Mouse (Mus musculus) erythroblast, adult 5-6 weeks (primary cell): ENCODE measurements around the gene D930007J09Rik. TPM values are rescaled to one million over a fixed set of nuclear protein-coding genes. Genes with fewer than 3 reads are reported as not detected.

Source experiments
- ATAC-seq: replicated peaks from 2 replicates; pipeline ENCODE4 v1.8.0; 2016; ENCODE audit warnings: moderate number of reproducible peaks, mild to moderate bottlenecking, moderate TSS enrichment, inconsistent platforms; ENCODE audit not compliant: poor library complexity, low FRiP score, severe bottlenecking
- total RNA-seq, 2 experiments: library from RNA; stranded (forward) in 1 of 2; stranded (reverse) in 1 of 2; fragments of 150-400 nt in 1 of 2; fragments of 200-764, 138-1000 nt in 1 of 2; gene quantifications; 2 replicates each; pipeline versions ENCODE4 v1.2.3 to v1.2.4; 2015 to 2017; ENCODE audit warnings: low replicate concordance in 2 of 2

D930007J09Rik gene
- total RNA-seq (2015; ENCODE audit: low replicate concordance) (not detected in 2 replicates), total RNA-seq (2017; ENCODE audit: low replicate concordance) (not detected in 2 replicates)

- peak; percentile 22; the same call in 1 of the 2 replicates for ATAC-seq
These were observed at the start of gene D930007J09Rik for GRCm38 (mm10) chr13:32802259-32803081. TSS of gene D930007J09Rik (minus strand) at chr13:32802849.

GRCm38 (mm10) chr13:32851967-32852366, 49.3 kb upstream of the D930007J09Rik start:
- ATAC-seq: peak; percentile 85

- no peak for ATAC-seq
These were observed 48.2 kb upstream of the D930007J09Rik start, which contains the start of gene Serpinb1a for GRCm38 (mm10) chr13:32850668-32851404. TSS of gene Serpinb1a (minus strand) at chr13:32851185.

GRCm38 (mm10) chr13:32850156-32850555, 47.5 kb upstream of the D930007J09Rik start:
- ATAC-seq: no peak

GRCm38 (mm10) chr13:32849531-32850123, 47.0 kb upstream of the D930007J09Rik start:
- no peak for ATAC-seq

GRCm38 (mm10) chr13:32849092-32849491, 46.4 kb upstream of the D930007J09Rik start:
- no peak for ATAC-seq

GRCm38 (mm10) chr13:32846221-32846620, 43.6 kb upstream of the D930007J09Rik start:
- ATAC-seq: no peak

- ATAC-seq: no peak
These were observed 38.7 kb upstream of the D930007J09Rik start for GRCm38 (mm10) chr13:32841349-32841748.

GRCm38 (mm10) chr13:32839314-32839713, 36.7 kb upstream of the D930007J09Rik start:
- ATAC-seq: no peak

- ATAC-seq: no peak
These were observed 31.9 kb upstream of the D930007J09Rik start for GRCm38 (mm10) chr13:32834513-32834912.

GRCm38 (mm10) chr13:32833237-32833636, 30.6 kb upstream of the D930007J09Rik start:
- no peak for ATAC-seq

- no peak for ATAC-seq
These were observed 30.1 kb upstream of the D930007J09Rik start for GRCm38 (mm10) chr13:32832776-32833175.

- ATAC-seq: no peak
These were observed 29.0 kb upstream of the D930007J09Rik start for GRCm38 (mm10) chr13:32831505-32832273.

- ATAC-seq: no peak
These were observed 26.2 kb upstream of the D930007J09Rik start for GRCm38 (mm10) chr13:32828886-32829285.

GRCm38 (mm10) chr13:32827951-32828350, 25.3 kb upstream of the D930007J09Rik start:
- peak; percentile 80 for ATAC-seq

- 0 out of 2 replicates have a peak, but pooled peaks have one; percentile 35 for ATAC-seq
These were observed 24.6 kb upstream of the D930007J09Rik start for GRCm38 (mm10) chr13:32827111-32827822.

GRCm38 (mm10) chr13:32825546-32825945, 22.9 kb upstream of the D930007J09Rik start:
- no peak for ATAC-seq

- ATAC-seq: no peak
These were observed 22.0 kb upstream of the D930007J09Rik start for GRCm38 (mm10) chr13:32824377-32825330.
